Mouse (Mus musculus) adrenal gland (tissue): ENCODE data around the gene Shkbp1.

Experiments used
- intact Hi-C: fragments of 180-260 bp; cut with DNase I; formaldehyde crosslinking; loops from one replicate; pipeline ENCODE4 v1.15.1; 2025

Gene Shkbp1

GRCm38 (mm10) chr7:27366082-27366844 is 10.4 kb upstream of the Shkbp1 start:
- intact Hi-C loops = no loop called here

GRCm38 (mm10) chr7:27364379-27364778 is 8.6 kb upstream of the Shkbp1 start:
- intact Hi-C loops = no loop called here

GRCm38 (mm10) chr7:27361283-27361946 is 5.6 kb upstream of the Shkbp1 start:
- intact Hi-C loops = no loop called here

GRCm38 (mm10) chr7:27360749-27361148 is 4.9 kb upstream of the Shkbp1 start:
- intact Hi-C loops = no loop called here

- intact Hi-C loops = no loop called here
Observed at GRCm38 (mm10) chr7:27359706-27360358, 4.0 kb upstream of the Shkbp1 start.

- intact Hi-C loops = no loop called here
Observed at GRCm38 (mm10) chr7:27359162-27359561, 3.3 kb upstream of the Shkbp1 start.

- intact Hi-C loops = no loop called here
Observed at GRCm38 (mm10) chr7:27357595-27357978, 1.8 kb upstream of the Shkbp1 start.

GRCm38 (mm10) chr7:27356861-27357594 is 1.2 kb upstream of the Shkbp1 start, which contains the start of gene Gm20479:
Gene Gm20479 (minus strand): TSS chr7:27357419.
- intact Hi-C loops = no loop called here

GRCm38 (mm10) chr7:27356248-27356647 is 429 bp upstream of the Shkbp1 start:
- intact Hi-C loops = no loop called here

GRCm38 (mm10) chr7:27355261-27355660 is 558 bp downstream of the Shkbp1 start:
- intact Hi-C loops = no loop called here

- intact Hi-C loops = no loop called here
Observed at GRCm38 (mm10) chr7:27354783-27355182, 1.0 kb downstream of the Shkbp1 start.

GRCm38 (mm10) chr7:27354144-27354543 is 1.7 kb downstream of the Shkbp1 start:
- intact Hi-C loops = no loop called here

GRCm38 (mm10) chr7:27345444-27345843 is 10.4 kb downstream of the Shkbp1 start:
- intact Hi-C loops = no loop called here

GRCm38 (mm10) chr7:27342595-27342994 is 13.2 kb downstream of the Shkbp1 start:
- intact Hi-C loops = no loop called here

GRCm38 (mm10) chr7:27339519-27339918 is 16.3 kb downstream of the Shkbp1 start:
- intact Hi-C loops = loop anchor here (10.0 kb wide), 2 partner anchors 185 to 335 kb away; partner anchors contain the start of genes Hipk4 and Map3k10

- intact Hi-C loops = loop anchor here (10.0 kb wide), 2 partner anchors 186 to 336 kb away; partner anchors contain the start of genes Hipk4 and Map3k10
Observed at GRCm38 (mm10) chr7:27339114-27339513, 16.7 kb downstream of the Shkbp1 start.

- intact Hi-C loops = loop anchor here (10.0 kb wide), 2 partner anchors 187 to 337 kb away; partner anchors contain the start of genes Hipk4 and Map3k10
Observed at GRCm38 (mm10) chr7:27337175-27337853, 18.5 kb downstream of the Shkbp1 start, which contains the start of gene Ltbp4. Gene Ltbp4 (minus strand): TSS chr7:27337692.

GRCm38 (mm10) chr7:27335928-27336823 is 19.6 kb downstream of the Shkbp1 start:
- intact Hi-C loops = loop anchor here (1.0 to 10.0 kb wide), 3 partner anchors 49 to 339 kb away; partner anchors contain the start of genes Hipk4 and Map3k10

GRCm38 (mm10) chr7:27335011-27335720 is 20.7 kb downstream of the Shkbp1 start:
- intact Hi-C loops = loop anchor here (10.0 kb wide), 2 partner anchors 190 to 340 kb away; partner anchors contain the start of genes Hipk4 and Map3k10
